Mouse (Mus musculus) bone marrow macrophage, adult 2 months (primary cell): Measurements from ENCODE around the gene Stk32b. TPM values are rescaled to one million over a fixed set of nuclear protein-coding genes. Genes with fewer than 3 reads are reported as not detected.

Source experiments
- H3K27ac ChIP-seq: 2 replicates; pipeline ENCODE4 v1.5.1; 2012; ENCODE audit warnings: low read depth, low read length; ENCODE audit not compliant: insufficient read depth
- H3K4me1 ChIP-seq: 2 replicates; pipeline ENCODE4 v1.6.1; 2012; ENCODE audit warnings: low read length; ENCODE audit not compliant: control insufficient read depth, insufficient read depth
- H3K4me3 ChIP-seq: 2 replicates; pipeline ENCODE4 v1.5.1; 2012; ENCODE audit warnings: mild to moderate bottlenecking, low read length, moderate library complexity; ENCODE audit not compliant: insufficient read depth
- CTCF ChIP-seq: IDR thresholded peaks from 2 replicates; pipeline ENCODE4 v1.5.1; 2012; ENCODE audit warnings: low read depth, mild to moderate bottlenecking, low read length, moderate library complexity
- POLR2A ChIP-seq: IDR thresholded peaks from 2 replicates; pipeline ENCODE4 v1.6.1; 2012; ENCODE audit warnings: mild to moderate bottlenecking, low read depth, low read length, borderline replicate concordance
- polyA plus RNA-seq: library from polyadenylated mRNA; stranded (reverse); fragments of >200 nt; gene quantifications from 2 replicates; pipeline ENCODE4 v1.2.4, GENCODE M21; 2012; ENCODE audit not compliant: missing spikeins, insufficient read depth, insufficient read length

Stk32b gene
- polyA plus RNA-seq, 1 experiment, result not detected

- no peaks in the 10 kb centered on the region for H3K4me1 ChIP-seq
- no peak for TF ChIP-seq CTCF
- no peak for TF ChIP-seq POLR2A
- H3K27ac ChIP-seq, result no peak overlapping the region
- no peak overlapping the region for H3K4me3 ChIP-seq
Measured at GRCm38 (mm10) chr5:37465461-37465860, 251.5 kb downstream of the Stk32b start.

- TF ChIP-seq POLR2A, result no peak
- no peak for TF ChIP-seq CTCF
- no peak overlapping the region for H3K27ac ChIP-seq
- H3K4me1 ChIP-seq, result no peaks in the 10 kb centered on the region
- no peak overlapping the region for H3K4me3 ChIP-seq
Measured at GRCm38 (mm10) chr5:37458236-37458635, 258.7 kb downstream of the Stk32b start.

GRCm38 (mm10) chr5:37457831-37458230, 259.1 kb downstream of the Stk32b start:
- TF ChIP-seq POLR2A (no peak), CTCF (no peak)
- H3K27ac ChIP-seq, result no peak overlapping the region
- H3K4me1 ChIP-seq, result no peaks in the 10 kb centered on the region
- H3K4me3 ChIP-seq, result no peak overlapping the region

- TF ChIP-seq CTCF (no peak), POLR2A (no peak)
- H3K4me1 ChIP-seq, result no peaks in the 10 kb centered on the region
- H3K27ac ChIP-seq, result no peak overlapping the region
- H3K4me3 ChIP-seq, result no peak overlapping the region
Measured at GRCm38 (mm10) chr5:37457191-37457590, 259.8 kb downstream of the Stk32b start.

- Histone ChIP-seq H3K4me3 (no peak overlapping the region), H3K27ac (no peak overlapping the region), H3K4me1 (no peaks in the 10 kb centered on the region)
- TF ChIP-seq CTCF (no peak), POLR2A (no peak)
Measured at GRCm38 (mm10) chr5:37456590-37456989, 260.4 kb downstream of the Stk32b start.

- TF ChIP-seq CTCF (no peak), POLR2A (no peak)
- H3K4me3 ChIP-seq, result no peak overlapping the region
Measured at GRCm38 (mm10) chr5:37447546-37447945, 269.4 kb downstream of the Stk32b start.

GRCm38 (mm10) chr5:37442767-37443166, 274.2 kb downstream of the Stk32b start:
- Histone ChIP-seq H3K27ac (no peak overlapping the region), H3K4me1 (no peaks in the 10 kb centered on the region), H3K4me3 (no peak overlapping the region)
- TF ChIP-seq POLR2A, result no peak

More at GRCm38 (mm10) chr5:37447546-37447945, 269.4 kb downstream of the Stk32b start:
- H3K27ac ChIP-seq, result no peak overlapping the region
- no peaks in the 10 kb centered on the region for H3K4me1 ChIP-seq

GRCm38 (mm10) chr5:37435417-37435816, 281.6 kb downstream of the Stk32b start:
- H3K4me1 ChIP-seq, result no peaks in the 10 kb centered on the region
- H3K4me3 ChIP-seq, result no peak overlapping the region
- TF ChIP-seq POLR2A (no peak), CTCF (no peak)
- H3K27ac ChIP-seq, result no peak overlapping the region

- no peaks in the 10 kb centered on the region for H3K4me1 ChIP-seq
- TF ChIP-seq POLR2A, result no peak
- no peak for TF ChIP-seq CTCF
- H3K27ac ChIP-seq, result no peak overlapping the region
- no peak overlapping the region for H3K4me3 ChIP-seq
Measured at GRCm38 (mm10) chr5:37427210-37427609, 289.8 kb downstream of the Stk32b start.

GRCm38 (mm10) chr5:37419028-37419427, 297.9 kb downstream of the Stk32b start:
- TF ChIP-seq POLR2A, result no peak
- TF ChIP-seq CTCF, result no peak
- Histone ChIP-seq H3K4me1 (no peaks in the 10 kb centered on the region), H3K4me3 (no peak overlapping the region), H3K27ac (no peak overlapping the region)

Other genes starting within 250 kb of the Stk32b start
- gene Cytl1, start 18.3 kb upstream of the Stk32b start, polyA plus RNA-seq, result not detected in 2 replicates
- gene Msx1, start 107.4 kb upstream of the Stk32b start, polyA plus RNA-seq, result not detected in 2 replicates